Mouse (Mus musculus) hindbrain, embryonic 15.5 days (tissue): ENCODE results near the gene Olfr198. TPM values are rescaled to one million over a fixed set of nuclear protein-coding genes. Genes with fewer than 3 reads are reported as not detected.
"Not testable (repeated sequence)": the region's sequence is repeated elsewhere in the genome, so short reads cannot be mapped to it uniquely, and the experiment has no call there.

Source experiments
- ATAC-seq: fragments of 200-750 bp; cut with Nextera tagmentation; 2 replicates; pipeline ENCODE4 v1.8.0; 2017; ENCODE audit warnings: low read depth, moderate number of reproducible peaks, moderate TSS enrichment; ENCODE audit not compliant: low FRiP score
- H3K27ac ChIP-seq: fragments of 300-500 bp; sonication (generic); replicated peaks from 2 replicates; pipeline ENCODE4 v1.5.1; 2015; ENCODE audit warnings: mild to moderate bottlenecking, inconsistent platforms
- H3K27me3 ChIP-seq: fragments of 300-500 bp; sonication (generic); 2 replicates; pipeline ENCODE4 v1.6.1; 2015; ENCODE audit warnings: control low read depth, inconsistent platforms
- H3K36me3 ChIP-seq: fragments of 300-500 bp; sonication (generic); 2 replicates; pipeline ENCODE4 v1.6.1; 2015; ENCODE audit warnings: control low read depth, inconsistent platforms
- H3K4me1 ChIP-seq: fragments of 300-500 bp; sonication (generic); replicated peaks from 2 replicates; pipeline ENCODE4 v1.6.1; 2015; ENCODE audit warnings: control low read depth, inconsistent platforms
- H3K4me2 ChIP-seq: fragments of 300-500 bp; sonication (generic); 2 replicates; pipeline ENCODE4 v1.6.1; 2015; ENCODE audit warnings: moderate library complexity, mild to moderate bottlenecking, inconsistent platforms
- H3K4me3 ChIP-seq: fragments of 300-500 bp; sonication (generic); 2 replicates; pipeline ENCODE4 v1.5.1; 2015; ENCODE audit warnings: mild to moderate bottlenecking, inconsistent platforms
- H3K9ac ChIP-seq: fragments of 300-500 bp; sonication (generic); 2 replicates; pipeline ENCODE4 v1.6.1; 2015; ENCODE audit warnings: inconsistent platforms
- H3K9me3 ChIP-seq: fragments of 300-500 bp; sonication (generic); 2 replicates; pipeline ENCODE4 v1.6.1; 2016; ENCODE audit warnings: control low read depth, inconsistent platforms
- WGBS: fragments of 180-500 bp; shearing (Covaris S2); methylation state at CpG from one replicate; pipeline ENCODE4 v1.1.7; 2015; 5-methylcytosine and 5-hydroxymethylcytosine counted together
- polyA plus RNA-seq: library from polyadenylated mRNA; unstranded; fragments of >200 nt; fragmentation: Nextera tagmentation; extraction: Ambion mirVana; gene quantifications from 2 replicates; pipeline ENCODE4 v1.2.1, GENCODE M21; 2015

Gene Olfr198
- polyA plus RNA-seq, result not detected in 2 replicates

- not testable (repeated sequence) for H3K4me3 ChIP-seq, H3K4me2 ChIP-seq, H3K9ac ChIP-seq, H3K27ac ChIP-seq, ATAC-seq, H3K9me3 ChIP-seq, H3K4me1 ChIP-seq, H3K27me3 ChIP-seq, H3K36me3 ChIP-seq
- 69% methylated on average over 1 of the region's 1 CpGs for WGBS
Observed at GRCm38 (mm10) chr16:59203433-59203832, at the start of gene Olfr198. Olfr198 (minus strand) TSS chr16:59203533.

DNA sequence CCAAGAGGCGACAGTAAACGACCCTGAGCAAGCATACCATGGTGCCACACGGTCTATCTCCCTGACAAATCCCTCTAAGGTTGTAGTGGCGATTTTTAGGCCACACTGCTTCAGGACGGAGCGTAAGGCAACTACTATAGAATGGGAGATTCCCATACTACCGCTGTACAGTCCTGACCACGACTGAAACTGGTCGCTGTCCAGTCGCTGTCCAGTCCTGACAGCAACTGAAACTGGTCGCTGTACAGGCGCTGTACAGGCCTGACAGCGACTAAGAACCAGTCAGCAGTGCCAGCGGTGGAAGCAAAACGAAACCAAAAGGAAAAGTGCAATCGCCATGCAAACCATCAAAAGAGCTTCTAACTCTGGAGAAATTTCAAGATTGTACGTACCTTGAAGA lies 46.4 kb upstream of the Olfr198 start:
- WGBS, result 86% methylated on average over 17 of the region's 17 CpGs
- Histone ChIP-seq H3K9ac (no peak overlapping the region), H3K27me3 (no peaks in the 10 kb centered on the region), H3K27ac (no peak overlapping the region), H3K9me3 (no peaks in the 10 kb centered on the region), H3K4me2 (no peak overlapping the region), H3K36me3 (no peaks in the 10 kb centered on the region), H3K4me1 (no peaks in the 10 kb centered on the region), H3K4me3 (no peak overlapping the region)
- no peak for ATAC-seq

DNA sequence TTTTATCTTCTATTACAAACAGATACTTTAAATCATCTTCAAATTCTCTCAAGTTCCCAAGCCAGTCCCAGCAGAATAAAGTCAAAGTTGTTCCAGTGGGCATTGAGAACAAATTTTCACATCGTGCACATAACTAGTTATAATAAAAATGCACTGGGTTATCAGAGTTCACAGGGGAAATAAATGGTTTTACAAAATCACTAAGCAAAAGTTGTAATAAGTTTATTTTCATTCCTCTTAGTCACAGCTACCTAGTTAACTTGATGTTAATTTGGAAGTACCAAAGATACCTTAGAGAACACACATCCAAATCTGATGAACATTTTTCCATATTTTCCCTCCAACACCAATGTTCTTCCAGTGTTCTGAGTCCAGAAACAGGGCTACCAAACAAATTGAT lies 16.3 kb upstream of the Olfr198 start, which contains the start of gene Olfr199:
TSS of gene Olfr199 (minus strand) at position 101 of the 400 bp plus-strand sequence.
- WGBS, result 88% methylated on average over 1 of the region's 1 CpGs

GRCm38 (mm10) chr16:59217861-59218260 lies 14.5 kb upstream of the Olfr198 start:
- 81% methylated on average over 3 of the region's 3 CpGs for WGBS
- not testable (repeated sequence) for H3K4me3 ChIP-seq, H3K4me2 ChIP-seq

More for the DNA sequence above, 16.3 kb upstream of the Olfr198 start, which contains the start of gene Olfr199:
- not testable (repeated sequence) for H3K4me1 ChIP-seq, H3K9ac ChIP-seq, H3K4me2 ChIP-seq, H3K9me3 ChIP-seq, H3K27ac ChIP-seq, H3K27me3 ChIP-seq, H3K4me3 ChIP-seq, H3K36me3 ChIP-seq, ATAC-seq

GRCm38 (mm10) chr16:59170354-59170753 lies 33.0 kb downstream of the Olfr198 start, which contains the start of gene Olfr196:
Olfr196 (minus strand) TSS chr16:59170454.
- no peaks in the 10 kb centered on the region for H3K36me3 ChIP-seq
- H3K9ac ChIP-seq, result no peak within 1 kb of the TSS
- 75% methylated on average over 3 of the region's 3 CpGs for WGBS
- no peak within 1 kb of the TSS for H3K4me2 ChIP-seq
- no peak within 1 kb of the TSS for H3K4me3 ChIP-seq
- no peaks in the 10 kb centered on the region for H3K4me1 ChIP-seq
- H3K9me3 ChIP-seq, result no peaks in the 10 kb centered on the region
- ATAC-seq, result no peak
- H3K27me3 ChIP-seq, result no peaks in the 10 kb centered on the region
- no peak within 1 kb of the TSS for H3K27ac ChIP-seq

More at GRCm38 (mm10) chr16:59217861-59218260, 14.5 kb upstream of the Olfr198 start:
- not testable (repeated sequence) for ATAC-seq, H3K4me1 ChIP-seq, H3K9ac ChIP-seq, H3K27me3 ChIP-seq, H3K36me3 ChIP-seq, H3K27ac ChIP-seq, H3K9me3 ChIP-seq

- Histone ChIP-seq H3K27ac (no peak overlapping the region), H3K4me3 (no peak overlapping the region), H3K27me3 (no peaks in the 10 kb centered on the region), H3K9ac (no peak overlapping the region), H3K9me3 (no peaks in the 10 kb centered on the region), H3K4me1 (no peaks in the 10 kb centered on the region), H3K4me2 (no peak overlapping the region), H3K36me3 (no peaks in the 10 kb centered on the region)
- ATAC-seq, result no peak
- 86% methylated on average over 2 of the region's 2 CpGs for WGBS
Observed at GRCm38 (mm10) chr16:59151996-59152395, 51.3 kb downstream of the Olfr198 start.

Other genes starting within 250 kb of the Olfr198 start
- not detected in 2 replicates for gene Olfr183, start 208.2 kb downstream of the Olfr198 start, polyA plus RNA-seq
- gene Olfr186, start 173.2 kb downstream of the Olfr198 start, polyA plus RNA-seq, result not detected in 2 replicates
- gene Olfr187, start 163.8 kb downstream of the Olfr198 start, polyA plus RNA-seq, result not detected in 2 replicates
- not detected in 2 replicates for gene Olfr190, start 125.5 kb downstream of the Olfr198 start, polyA plus RNA-seq
- not detected in 2 replicates for gene Olfr191, start 113.7 kb downstream of the Olfr198 start, polyA plus RNA-seq
- not detected in 2 replicates for gene Olfr193, start 91.7 kb downstream of the Olfr198 start, polyA plus RNA-seq
- gene Olfr194, start 82.5 kb downstream of the Olfr198 start, polyA plus RNA-seq, result not detected in 2 replicates
- gene Olfr195, start 56.5 kb downstream of the Olfr198 start, polyA plus RNA-seq, result not detected in 2 replicates
- gene Olfr196, start 33.1 kb downstream of the Olfr198 start, polyA plus RNA-seq, result not detected in 2 replicates
- not detected in 2 replicates for gene Olfr199, start 16.2 kb upstream of the Olfr198 start, polyA plus RNA-seq
- not detected in 2 replicates for gene Olfr201, start 69.1 kb upstream of the Olfr198 start, polyA plus RNA-seq
- gene Olfr202, start 83.3 kb upstream of the Olfr198 start, polyA plus RNA-seq, result not detected in 2 replicates
- gene Olfr203, start 95.3 kb upstream of the Olfr198 start, polyA plus RNA-seq, result not detected in 2 replicates
- gene Olfr204, start 114.7 kb upstream of the Olfr198 start, polyA plus RNA-seq, result not detected in 2 replicates
- not detected in 2 replicates for gene Olfr205, start 127.6 kb upstream of the Olfr198 start, polyA plus RNA-seq
- gene Olfr206, start 145.7 kb upstream of the Olfr198 start, polyA plus RNA-seq, result not detected in 2 replicates
- not detected in 2 replicates for gene Olfr209, start 160.5 kb upstream of the Olfr198 start, polyA plus RNA-seq
- gene Gabrr3, start 203.8 kb upstream of the Olfr198 start, polyA plus RNA-seq, result not detected in 2 replicates